Mouse (Mus musculus) liver, postnatal 0 days (tissue): ENCODE results near the gene Tmem52. TPM values are rescaled to one million over a fixed set of nuclear protein-coding genes. Genes with fewer than 3 reads are reported as not detected.
A peak's percentile ranks its signal among the peaks of the same experiment; 100 is the strongest.
"Not testable (repeated sequence)": the region's sequence is repeated elsewhere in the genome, so short reads cannot be mapped to it uniquely, and the experiment has no call there.

ENCODE experiments used
- ATAC-seq: fragments of 200-750 bp; cut with Nextera tagmentation; 2 replicates; pipeline ENCODE4 v1.8.0; 2017; ENCODE audit warnings: mild to moderate bottlenecking, moderate library complexity
- DNase-seq: peaks from one replicate; pipeline ENCODE4 v3.0.0-alpha.2; 2016
- H3K27ac ChIP-seq: fragments of 300-500 bp; sonication (generic); 2 replicates; pipeline ENCODE4 v1.5.1; 2014; ENCODE audit warnings: antibody characterized with exemption, moderate library complexity, mild to moderate bottlenecking, low read depth
- H3K27me3 ChIP-seq: fragments of 300-500 bp; sonication (generic); 2 replicates; pipeline ENCODE4 v1.6.1; 2014; ENCODE audit warnings: low read length, control low read depth, mixed read lengths; ENCODE audit not compliant: insufficient read depth
- H3K36me3 ChIP-seq: fragments of 300-500 bp; sonication (generic); replicated peaks from 2 replicates; pipeline ENCODE4 v1.6.1; 2014; ENCODE audit warnings: mild to moderate bottlenecking, control low read depth, low read length, moderate library complexity, mixed read lengths; ENCODE audit not compliant: insufficient read depth
- H3K4me1 ChIP-seq: fragments of 300-500 bp; sonication (generic); 2 replicates; pipeline ENCODE4 v1.6.1; 2014; ENCODE audit warnings: antibody characterized with exemption, mild to moderate bottlenecking, control low read depth; ENCODE audit not compliant: insufficient read depth
- H3K4me2 ChIP-seq: fragments of 300-500 bp; sonication (generic); 2 replicates; pipeline ENCODE4 v1.6.1; 2014; ENCODE audit warnings: low read depth, mild to moderate bottlenecking, low read length, moderate library complexity, mixed read lengths
- H3K4me3 ChIP-seq: fragments of 300-500 bp; sonication (generic); 2 replicates; pipeline ENCODE4 v1.5.1; 2014; ENCODE audit warnings: low read depth, low read length
- H3K9ac ChIP-seq: fragments of 300-500 bp; sonication (generic); replicated peaks from 2 replicates; pipeline ENCODE4 v1.6.1; 2014; ENCODE audit warnings: mild to moderate bottlenecking, moderate library complexity
- H3K9me3 ChIP-seq: fragments of 300-500 bp; sonication (generic); 2 replicates; pipeline ENCODE4 v1.6.1; 2016; ENCODE audit warnings: mild to moderate bottlenecking, control low read depth, low read length, mixed read lengths
- CTCF ChIP-seq: sonication (generic); IDR thresholded peaks from 2 replicates; pipeline ENCODE4 v1.5.1; 2016; ENCODE audit warnings: antibody characterized with exemption, low read depth
- EP300 ChIP-seq: IDR thresholded peaks from 2 replicates; pipeline ENCODE4 v1.6.1; 2016; ENCODE audit warnings: antibody characterized with exemption, low read depth, mild to moderate bottlenecking
- WGBS: fragments of 180-500 bp; shearing (Covaris S2); extraction: QIAGEN DNeasy Blood & Tissue Kit; methylation state at CpG from one replicate; pipeline ENCODE4 v1.1.7; 2014; ENCODE audit not compliant: insufficient replicate concordance; 5-methylcytosine and 5-hydroxymethylcytosine counted together
- polyA plus RNA-seq: library from polyadenylated mRNA; unstranded; fragments of >200 nt; fragmentation: Nextera tagmentation; extraction: Ambion mirVana; gene quantifications from 2 replicates; pipeline ENCODE4 v1.2.1, GENCODE M21; 2015

Tmem52 gene
- polyA plus RNA-seq, 1 experiment from 2014 or later, result 0.15 TPM

DNA sequence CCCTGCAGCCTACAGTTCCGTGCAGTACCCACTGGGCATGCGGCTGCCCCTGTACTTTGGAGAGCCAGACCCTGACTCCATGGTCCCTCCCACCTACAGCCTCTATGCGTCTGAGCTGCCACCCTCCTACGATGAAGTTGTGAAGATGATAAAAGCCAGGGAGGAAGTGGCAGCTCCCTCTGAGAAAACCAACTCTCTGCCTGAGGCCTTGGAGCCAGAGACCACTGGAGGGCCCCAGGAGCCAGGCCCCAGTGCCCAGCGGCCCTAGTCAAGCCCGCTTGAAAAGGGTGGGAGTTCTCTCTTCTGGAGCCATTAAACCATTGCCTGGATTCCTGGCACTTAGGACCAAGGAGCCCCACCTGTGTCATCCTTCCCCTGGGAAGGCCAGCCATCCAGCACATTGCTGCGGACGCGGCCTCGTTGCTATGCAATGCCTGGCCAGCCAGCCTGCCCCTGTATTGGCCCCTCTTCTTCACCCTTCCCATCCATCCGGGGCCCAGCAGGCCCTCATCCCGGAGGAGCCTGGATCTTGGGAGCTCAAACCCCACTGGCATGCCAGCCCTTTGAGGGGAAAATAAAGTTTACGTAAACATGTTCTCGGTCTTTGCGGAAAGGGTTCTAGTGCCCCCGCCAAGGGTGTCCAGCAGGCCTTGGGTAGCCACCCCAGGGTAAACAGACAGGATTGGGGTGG, 1.5 kb downstream of the Tmem52 start:
- DNase-seq (no peak), ATAC-seq (no peak)
- H3K4me3 ChIP-seq, result no peak overlapping the region
- H3K9me3 ChIP-seq, result no peaks in the 10 kb centered on the region
- no peaks in the 10 kb centered on the region for H3K36me3 ChIP-seq
- 73% methylated on average over 16 of the region's 16 CpGs for WGBS
- H3K27me3 ChIP-seq, result peaks cover 6% of the 10 kb centered on the region; the same call in 1 of the 2 replicates
- H3K27ac ChIP-seq, result no peak overlapping the region
- H3K4me2 ChIP-seq, result no peak overlapping the region
- TF ChIP-seq EP300 (no peak), CTCF (no peak)
- H3K9ac ChIP-seq, result no peak overlapping the region
- 0 out of 2 replicates have a peak, but pooled peaks cover 5% of the 10 kb centered on the region for H3K4me1 ChIP-seq

DNA sequence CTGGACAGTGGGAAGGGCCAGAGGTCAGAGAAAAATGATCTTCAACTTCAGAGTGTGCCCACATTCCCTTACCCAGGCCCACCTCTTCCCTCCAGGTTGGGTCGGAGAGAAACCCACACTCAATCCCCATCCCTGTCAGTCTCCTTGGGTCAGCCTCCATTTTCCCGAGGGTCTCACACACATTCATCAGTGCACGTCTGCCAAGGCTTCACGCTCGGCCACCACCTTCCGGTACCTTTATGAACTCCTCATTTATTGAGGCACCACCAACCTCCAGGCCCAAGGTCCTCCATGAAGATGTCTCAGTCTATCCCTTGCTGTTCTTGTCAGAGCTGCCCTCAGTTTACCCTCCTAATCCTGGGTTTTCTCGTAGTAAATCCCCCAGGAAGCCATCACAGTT, 2.1 kb downstream of the Tmem52 start:
- H3K36me3 ChIP-seq, result no peaks in the 10 kb centered on the region
- no peaks in the 10 kb centered on the region for H3K9me3 ChIP-seq
- 80% methylated on average over 7 of the region's 7 CpGs for WGBS
- peaks cover 6% of the 10 kb centered on the region; the same call in 1 of the 2 replicates for H3K27me3 ChIP-seq
- no peak overlapping the region for H3K4me3 ChIP-seq
- H3K4me1 ChIP-seq, result 0 out of 2 replicates have a peak, but pooled peaks cover 5% of the 10 kb centered on the region
- no peak for ATAC-seq
- TF ChIP-seq CTCF (no peak), EP300 (no peak)
- H3K27ac ChIP-seq, result no peak overlapping the region
- no peak overlapping the region for H3K9ac ChIP-seq
- DNase-seq, result no peak
- H3K4me2 ChIP-seq, result no peak overlapping the region

DNA sequence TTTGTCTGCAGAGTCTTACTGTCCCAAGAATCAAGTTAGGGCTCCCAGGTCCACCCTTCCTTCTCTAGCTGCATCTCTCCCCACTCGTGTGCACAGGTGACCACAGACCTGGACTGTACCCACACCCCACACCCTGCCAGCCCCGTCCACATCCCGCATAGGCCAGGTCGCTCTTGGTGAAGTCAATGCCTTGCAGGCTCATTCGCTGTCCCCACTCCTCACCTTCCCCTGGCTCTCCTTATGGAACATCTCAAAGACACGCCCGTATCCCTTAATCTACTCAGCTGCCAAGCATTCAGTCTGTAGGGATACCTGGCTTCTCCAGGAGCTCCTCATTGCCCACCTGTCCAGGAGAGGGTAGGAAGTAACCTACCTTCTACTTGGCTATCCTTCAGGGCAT, 2.5 kb downstream of the Tmem52 start:
- Histone ChIP-seq H3K36me3 (no peaks in the 10 kb centered on the region), H3K27me3 (peaks cover 6% of the 10 kb centered on the region; the same call in 1 of the 2 replicates), H3K4me2 (no peak overlapping the region), H3K4me1 (0 out of 2 replicates have a peak, but pooled peaks cover 5% of the 10 kb centered on the region), H3K27ac (no peak overlapping the region), H3K9me3 (no peaks in the 10 kb centered on the region), H3K9ac (no peak overlapping the region), H3K4me3 (no peak overlapping the region)
- DNase-seq (no peak), ATAC-seq (no peak)
- no peak for TF ChIP-seq CTCF
- no peak for TF ChIP-seq EP300
- 79% methylated on average over 7 of the region's 7 CpGs for WGBS

DNA sequence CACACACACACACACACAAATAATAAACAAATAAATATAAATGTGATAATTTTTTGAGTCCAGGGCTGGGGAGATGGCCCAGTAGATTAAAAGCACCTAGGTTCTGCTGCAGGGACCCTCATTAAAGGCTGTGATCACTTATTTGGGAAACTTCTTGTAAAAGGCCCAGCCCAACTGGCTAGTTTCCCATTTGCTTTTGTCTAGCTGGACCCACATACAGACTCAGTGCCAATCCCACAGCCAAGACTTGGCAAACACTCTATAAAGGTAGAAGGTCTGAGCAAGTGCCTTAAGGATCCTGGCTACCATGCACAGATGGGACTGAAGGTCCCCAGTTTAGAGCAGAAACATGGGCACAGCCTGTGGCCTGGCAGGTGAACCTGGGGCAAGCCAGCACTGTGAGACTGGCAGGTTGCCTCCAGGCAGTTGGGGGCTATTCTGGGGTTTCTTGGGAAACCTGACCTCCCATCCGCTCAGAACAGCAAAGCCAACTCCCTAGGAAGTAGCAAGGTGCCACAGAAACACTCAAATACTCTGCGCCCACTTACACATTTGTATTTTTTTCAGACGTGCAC, 3.9 kb downstream of the Tmem52 start:
- Histone ChIP-seq H3K4me2 (no peak overlapping the region), H3K27ac (no peak overlapping the region), H3K4me1 (0 out of 2 replicates have a peak, but pooled peaks cover 5% of the 10 kb centered on the region), H3K9ac (no peak overlapping the region), H3K27me3 (peaks cover 6% of the 10 kb centered on the region; the same call in 1 of the 2 replicates), H3K4me3 (no peak overlapping the region), H3K36me3 (no peaks in the 10 kb centered on the region), H3K9me3 (no peaks in the 10 kb centered on the region)
- no peak for DNase-seq
- no peak for TF ChIP-seq EP300
- TF ChIP-seq CTCF, result no peak
- ATAC-seq, result no peak
- 64% methylated on average over 3 of the region's 3 CpGs for WGBS

DNA sequence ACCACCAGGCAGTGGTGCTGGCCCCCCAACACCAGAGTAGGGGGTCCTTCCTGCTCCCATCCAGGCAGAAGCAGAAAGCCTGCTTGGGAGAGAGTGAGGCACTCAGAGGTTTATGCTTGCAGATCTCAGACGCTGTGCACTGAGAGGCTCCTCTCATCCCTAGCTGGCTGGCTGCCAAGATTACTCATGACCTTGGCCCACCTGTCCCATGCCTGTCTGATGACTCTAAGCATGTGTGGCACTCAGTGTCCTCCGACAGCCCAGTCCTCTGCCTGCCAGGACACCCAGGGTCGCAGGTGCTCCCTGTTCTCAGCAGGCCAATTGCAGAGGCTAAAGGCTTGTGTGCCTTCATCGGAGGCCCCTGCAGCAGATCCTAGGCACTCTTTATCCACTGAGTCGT, 4.4 kb downstream of the Tmem52 start:
- DNase-seq (peak; percentile 77), ATAC-seq (peak; percentile 83)
- peaks cover 6% of the 10 kb centered on the region; the same call in 1 of the 2 replicates for H3K27me3 ChIP-seq
- no peak overlapping the region for H3K9ac ChIP-seq
- WGBS, result 46% methylated on average over 5 of the region's 5 CpGs
- H3K27ac ChIP-seq, result 0 out of 2 replicates have a peak overlapping the region, but pooled peaks have one; percentile 11
- H3K4me1 ChIP-seq, result 0 out of 2 replicates have a peak, but pooled peaks cover 5% of the 10 kb centered on the region
- TF ChIP-seq CTCF, result no peak
- TF ChIP-seq EP300, result no peak
- H3K4me3 ChIP-seq, result no peak overlapping the region
- no peak overlapping the region for H3K4me2 ChIP-seq
- H3K9me3 ChIP-seq, result no peaks in the 10 kb centered on the region
- no peaks in the 10 kb centered on the region for H3K36me3 ChIP-seq

DNA sequence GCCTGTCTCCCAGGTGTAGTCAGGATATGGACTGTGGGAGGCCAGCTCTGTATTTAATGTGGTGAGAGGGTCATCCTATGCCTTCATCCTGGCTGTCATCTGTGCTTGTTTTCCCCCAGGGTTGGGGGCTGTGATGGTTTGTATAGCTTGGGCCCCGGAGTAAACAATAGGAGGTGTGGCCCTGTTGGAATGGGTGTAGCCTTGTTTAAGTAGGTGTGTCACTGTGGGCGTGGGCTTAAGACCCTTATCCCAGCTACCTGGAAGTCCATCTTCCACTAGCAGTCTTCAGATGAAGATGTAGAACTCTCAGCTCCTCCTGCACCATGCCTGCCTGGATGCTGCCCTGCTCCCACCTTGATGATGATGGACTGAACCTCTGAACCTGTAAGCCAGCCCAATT, 4.9 kb downstream of the Tmem52 start:
- H3K4me1 ChIP-seq, H3K9me3 ChIP-seq, H3K4me2 ChIP-seq, DNase-seq, H3K4me3 ChIP-seq, H3K27me3 ChIP-seq, ATAC-seq, H3K9ac ChIP-seq, H3K36me3 ChIP-seq: not testable (repeated sequence)
- 46% methylated on average over 2 of the region's 2 CpGs for WGBS
- 0 out of 2 replicates have a peak overlapping the region, but pooled peaks have one; percentile 11 for H3K27ac ChIP-seq
